Mouse (Mus musculus): ENCODE measurements at regions not wholly inside any gene's neighbourhood (a gene's known extent, or its start where the extent isn't known, plus 50 kb on each side); places are given as distances from the start of the nearest gene placed in this dataset.

- DNase-seq (ENCODE audit: low read depth, low spot score), result no peak
- no peaks in the 10 kb centered on the region for H3K27me3 ChIP-seq (ENCODE audit: control insufficient read depth, insufficient read depth, low read length, poor library complexity, severe bottlenecking)
- H3K36me3 ChIP-seq (ENCODE audit: control insufficient read depth, insufficient read depth, low read length, poor library complexity, severe bottlenecking), result no peaks in the 10 kb centered on the region
Observed at GRCm38 (mm10) chr12:110070506-110070905, 208.4 kb upstream of the Dio3 start.

- DNase-seq (ENCODE audit: low read depth, low spot score), result no peak
- no peaks in the 10 kb centered on the region for H3K36me3 ChIP-seq (ENCODE audit: control insufficient read depth, insufficient read depth, low read length, poor library complexity, severe bottlenecking)
- H3K27me3 ChIP-seq (ENCODE audit: control insufficient read depth, insufficient read depth, low read length, poor library complexity, severe bottlenecking), result no peaks in the 10 kb centered on the region
Observed at GRCm38 (mm10) chr12:110071823-110072222, 207.0 kb upstream of the Dio3 start.

GRCm38 (mm10) chr12:110074921-110075320, 203.9 kb upstream of the Dio3 start:
- Histone ChIP-seq H3K36me3 (ENCODE audit: control insufficient read depth, insufficient read depth, low read length, poor library complexity, severe bottlenecking) (no peaks in the 10 kb centered on the region), H3K27me3 (ENCODE audit: control insufficient read depth, insufficient read depth, low read length, poor library complexity, severe bottlenecking) (no peaks in the 10 kb centered on the region)
- DNase-seq (ENCODE audit: low read depth, low spot score), result no peak

GRCm38 (mm10) chr12:110077211-110077884, 201.5 kb upstream of the Dio3 start:
- Histone ChIP-seq H3K36me3 (ENCODE audit: control insufficient read depth, insufficient read depth, low read length, poor library complexity, severe bottlenecking) (no peaks in the 10 kb centered on the region), H3K27me3 (ENCODE audit: control insufficient read depth, insufficient read depth, low read length, poor library complexity, severe bottlenecking) (no peaks in the 10 kb centered on the region)
- DNase-seq (ENCODE audit: low read depth, low spot score), result no peak

- DNase-seq (ENCODE audit: low read depth, low spot score), result no peak
- H3K36me3 ChIP-seq (ENCODE audit: control insufficient read depth, insufficient read depth, low read length, poor library complexity, severe bottlenecking), result no peaks in the 10 kb centered on the region
- no peaks in the 10 kb centered on the region for H3K27me3 ChIP-seq (ENCODE audit: control insufficient read depth, insufficient read depth, low read length, poor library complexity, severe bottlenecking)
Observed at GRCm38 (mm10) chr12:110078081-110078505, 200.8 kb upstream of the Dio3 start.

GRCm38 (mm10) chr12:110081831-110082615, 196.8 kb upstream of the Dio3 start:
- DNase-seq (ENCODE audit: low read depth, low spot score), result no peak
- Histone ChIP-seq H3K36me3 (ENCODE audit: control insufficient read depth, insufficient read depth, low read length, poor library complexity, severe bottlenecking) (no peaks in the 10 kb centered on the region), H3K27me3 (ENCODE audit: control insufficient read depth, insufficient read depth, low read length, poor library complexity, severe bottlenecking) (no peaks in the 10 kb centered on the region)

- no peaks in the 10 kb centered on the region for H3K36me3 ChIP-seq (ENCODE audit: control insufficient read depth, insufficient read depth, low read length, poor library complexity, severe bottlenecking)
- no peak for DNase-seq (ENCODE audit: low read depth, low spot score)
- no peaks in the 10 kb centered on the region for H3K27me3 ChIP-seq (ENCODE audit: control insufficient read depth, insufficient read depth, low read length, poor library complexity, severe bottlenecking)
Observed at GRCm38 (mm10) chr12:110082921-110083320, 195.9 kb upstream of the Dio3 start.

- H3K36me3 ChIP-seq (ENCODE audit: control insufficient read depth, insufficient read depth, low read length, poor library complexity, severe bottlenecking), result no peaks in the 10 kb centered on the region
- no peaks in the 10 kb centered on the region for H3K27me3 ChIP-seq (ENCODE audit: control insufficient read depth, insufficient read depth, low read length, poor library complexity, severe bottlenecking)
- no peak for DNase-seq (ENCODE audit: low read depth, low spot score)
Observed at GRCm38 (mm10) chr12:110083471-110083870, 195.4 kb upstream of the Dio3 start.

GRCm38 (mm10) chr12:110086921-110087320, 191.9 kb upstream of the Dio3 start:
- H3K27me3 ChIP-seq (ENCODE audit: control insufficient read depth, insufficient read depth, low read length, poor library complexity, severe bottlenecking), result no peaks in the 10 kb centered on the region
- no peak for DNase-seq (ENCODE audit: low read depth, low spot score)
- no peaks in the 10 kb centered on the region for H3K36me3 ChIP-seq (ENCODE audit: control insufficient read depth, insufficient read depth, low read length, poor library complexity, severe bottlenecking)

GRCm38 (mm10) chr12:110087812-110088211, 191.1 kb upstream of the Dio3 start:
- DNase-seq (ENCODE audit: low read depth, low spot score), result no peak
- H3K27me3 ChIP-seq (ENCODE audit: control insufficient read depth, insufficient read depth, low read length, poor library complexity, severe bottlenecking), result no peaks in the 10 kb centered on the region
- H3K36me3 ChIP-seq (ENCODE audit: control insufficient read depth, insufficient read depth, low read length, poor library complexity, severe bottlenecking), result no peaks in the 10 kb centered on the region

GRCm38 (mm10) chr12:110102186-110102585, 176.7 kb upstream of the Dio3 start:
- H3K36me3 ChIP-seq (ENCODE audit: control insufficient read depth, insufficient read depth, low read length, poor library complexity, severe bottlenecking), result no peaks in the 10 kb centered on the region
- H3K27me3 ChIP-seq (ENCODE audit: control insufficient read depth, insufficient read depth, low read length, poor library complexity, severe bottlenecking), result no peaks in the 10 kb centered on the region
- no peak for DNase-seq (ENCODE audit: low read depth, low spot score)

GRCm38 (mm10) chr12:110112051-110112722, 166.7 kb upstream of the Dio3 start:
- Histone ChIP-seq H3K36me3 (ENCODE audit: control insufficient read depth, insufficient read depth, low read length, poor library complexity, severe bottlenecking) (no peaks in the 10 kb centered on the region), H3K27me3 (ENCODE audit: control insufficient read depth, insufficient read depth, low read length, poor library complexity, severe bottlenecking) (no peaks in the 10 kb centered on the region; the same call in 1 of the 2 replicates)
- DNase-seq (ENCODE audit: low read depth, low spot score), result no peak

- Histone ChIP-seq H3K36me3 (ENCODE audit: control insufficient read depth, insufficient read depth, low read length, poor library complexity, severe bottlenecking) (no peaks in the 10 kb centered on the region), H3K27me3 (ENCODE audit: control insufficient read depth, insufficient read depth, low read length, poor library complexity, severe bottlenecking) (no peaks in the 10 kb centered on the region; the same call in 1 of the 2 replicates)
- no peak for DNase-seq (ENCODE audit: low read depth, low spot score)
Observed at GRCm38 (mm10) chr12:110112723-110113105, 166.2 kb upstream of the Dio3 start.

GRCm38 (mm10) chr12:110120141-110120540, 158.7 kb upstream of the Dio3 start:
- DNase-seq (ENCODE audit: low read depth, low spot score), result no peak
- Histone ChIP-seq H3K27me3 (ENCODE audit: control insufficient read depth, insufficient read depth, low read length, poor library complexity, severe bottlenecking) (no peaks in the 10 kb centered on the region; the same call in 1 of the 2 replicates), H3K36me3 (ENCODE audit: control insufficient read depth, insufficient read depth, low read length, poor library complexity, severe bottlenecking) (no peaks in the 10 kb centered on the region)

- DNase-seq (ENCODE audit: low read depth, low spot score), result no peak
- H3K36me3 ChIP-seq (ENCODE audit: control insufficient read depth, insufficient read depth, low read length, poor library complexity, severe bottlenecking), result no peaks in the 10 kb centered on the region
- no peaks in the 10 kb centered on the region; the same call in 1 of the 2 replicates for H3K27me3 ChIP-seq (ENCODE audit: control insufficient read depth, insufficient read depth, low read length, poor library complexity, severe bottlenecking)
Observed at GRCm38 (mm10) chr12:110122976-110123375, 155.9 kb upstream of the Dio3 start.

All from splenic B cell, adult 2 months (primary cell).